Mouse (Mus musculus) layer of hippocampus, adult 11-12 months (tissue): ENCODE data around the gene Gm47289.

Source experiments
- DNase-seq: peaks from one replicate; pipeline ENCODE4 v3.0.0; 2022; ENCODE audit warnings: low spot score

Gm47289 gene

DNA sequence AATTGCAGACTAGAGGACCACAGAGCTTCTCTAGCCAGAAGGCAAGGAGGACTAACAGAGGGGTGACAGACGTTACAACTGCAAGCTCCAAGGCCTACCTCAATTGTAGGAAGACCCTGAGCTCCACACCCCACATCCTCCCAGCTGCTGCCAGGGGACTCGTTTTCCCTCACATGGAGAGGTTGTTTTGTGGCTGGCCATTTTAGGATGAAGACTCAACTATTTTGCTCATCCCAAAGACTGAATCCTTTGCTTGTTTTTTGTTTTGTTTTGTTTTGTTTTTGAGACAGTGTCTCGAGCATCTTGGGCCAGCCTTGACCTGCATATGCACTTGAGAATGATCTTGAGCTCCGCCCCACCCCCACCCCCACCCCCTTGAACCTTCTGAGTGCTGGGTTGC, at the start of gene Gm47289:
Gene Gm47289 (plus strand): TSS at position 301 of the 400 bp plus-strand sequence.
- DNase-seq: no peak

DNA sequence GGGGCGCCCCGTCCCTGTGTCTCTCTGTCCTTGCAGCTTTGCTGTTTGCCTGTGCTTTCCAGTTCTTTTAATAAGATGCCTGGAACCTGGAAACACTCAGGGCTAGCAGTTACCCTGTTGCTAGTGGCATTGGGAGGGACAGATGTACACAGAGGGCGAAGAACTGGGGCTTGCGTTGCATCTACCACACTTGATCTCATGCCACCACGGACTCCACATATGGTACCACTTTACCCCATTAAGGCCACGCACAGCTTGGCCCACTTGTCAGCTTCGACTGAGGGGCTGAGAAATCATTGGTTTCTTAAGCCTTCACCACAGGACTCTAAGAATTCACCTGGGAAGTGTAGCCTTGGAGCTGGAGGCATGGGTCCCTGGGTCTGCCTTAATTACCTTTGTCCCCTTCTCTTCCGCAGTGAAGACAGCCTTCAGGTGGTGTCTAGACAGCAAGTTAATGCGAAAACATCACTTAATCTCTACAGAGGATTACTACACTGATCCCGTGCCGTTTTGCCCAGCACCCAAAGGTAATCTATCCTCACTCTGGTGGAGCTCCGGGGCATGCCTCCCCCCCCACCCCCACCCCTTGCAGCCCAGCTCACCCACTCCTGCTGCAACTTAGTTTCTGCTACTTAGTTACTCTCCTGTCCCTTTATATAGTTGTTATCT, 49.1 kb upstream of the Gm47289 start:
- no peak for DNase-seq

DNA sequence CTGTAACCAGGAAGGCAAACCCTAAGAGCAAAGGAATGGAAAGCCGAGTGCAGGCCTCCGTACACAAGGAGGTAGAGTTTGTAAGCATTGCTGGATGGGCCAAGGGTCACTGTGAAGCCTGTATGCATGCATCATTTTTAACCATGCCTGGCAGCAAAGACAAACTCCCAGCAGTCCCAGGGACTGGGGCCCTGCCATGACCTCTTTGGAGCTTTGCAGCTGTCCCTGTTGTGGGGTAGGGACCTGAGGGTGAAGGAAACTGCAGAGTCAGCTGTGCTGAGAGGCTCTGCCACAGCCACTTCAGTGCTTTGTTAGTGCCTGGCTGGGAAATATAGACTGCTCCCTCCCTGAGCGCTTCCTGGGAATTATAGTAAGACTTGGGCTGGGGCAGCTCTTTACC, 48.3 kb upstream of the Gm47289 start:
- no peak for DNase-seq

DNA sequence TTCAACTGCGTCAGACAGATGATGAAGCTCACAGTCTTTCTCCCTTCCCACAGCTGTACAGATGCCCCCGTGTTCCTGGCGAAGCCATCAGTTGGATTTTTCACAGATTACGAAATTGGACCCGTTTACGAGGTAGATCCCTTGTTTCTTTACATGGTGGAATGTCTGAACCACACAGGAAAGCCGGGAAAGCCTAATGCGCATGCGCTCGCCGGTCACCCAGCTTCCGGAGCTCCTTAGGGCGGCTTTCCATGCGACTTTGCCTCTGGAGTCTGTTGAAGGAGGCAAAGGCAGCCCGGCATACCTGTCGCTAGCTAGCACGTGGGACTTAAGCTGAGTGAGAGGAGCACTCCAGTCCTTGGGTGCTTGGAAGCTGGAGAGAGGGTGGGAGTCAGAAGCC, 44.0 kb upstream of the Gm47289 start:
- no peak for DNase-seq

DNA sequence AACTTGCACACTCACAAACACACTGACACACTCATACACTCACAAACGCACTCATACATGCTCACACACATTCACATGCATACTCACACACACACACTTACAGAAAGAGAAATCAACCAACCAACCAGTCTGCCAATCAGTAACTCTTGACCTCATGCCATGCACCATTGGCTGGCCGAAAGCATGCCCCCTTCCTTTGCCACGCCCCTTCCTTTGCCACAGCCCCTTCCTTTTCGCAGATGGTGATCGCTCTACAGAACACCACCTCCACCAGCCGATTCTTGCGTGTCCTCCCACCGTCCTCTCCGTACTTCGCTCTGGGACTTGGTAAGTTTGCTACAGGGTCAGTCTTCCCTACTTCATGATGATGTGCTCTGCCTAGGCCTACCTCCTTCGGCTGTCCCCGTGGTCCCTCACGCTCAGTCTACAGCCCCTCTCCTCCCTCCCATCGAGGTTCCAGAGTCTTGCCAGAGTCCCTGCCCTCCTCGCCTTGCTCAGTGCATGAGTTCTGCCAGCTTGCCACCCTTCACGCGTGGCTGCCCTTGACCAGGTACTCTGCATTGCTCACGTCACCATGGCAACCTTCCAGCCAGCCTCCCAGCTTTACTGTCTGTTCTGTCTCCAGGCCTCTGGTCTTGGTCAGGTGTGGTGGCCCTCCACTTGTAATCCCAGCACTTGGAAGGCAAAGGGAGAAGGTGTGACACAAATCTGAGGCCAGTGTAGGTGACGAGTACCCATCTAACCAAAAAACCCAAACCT, 39.4 kb upstream of the Gm47289 start:
- no peak for DNase-seq

DNA sequence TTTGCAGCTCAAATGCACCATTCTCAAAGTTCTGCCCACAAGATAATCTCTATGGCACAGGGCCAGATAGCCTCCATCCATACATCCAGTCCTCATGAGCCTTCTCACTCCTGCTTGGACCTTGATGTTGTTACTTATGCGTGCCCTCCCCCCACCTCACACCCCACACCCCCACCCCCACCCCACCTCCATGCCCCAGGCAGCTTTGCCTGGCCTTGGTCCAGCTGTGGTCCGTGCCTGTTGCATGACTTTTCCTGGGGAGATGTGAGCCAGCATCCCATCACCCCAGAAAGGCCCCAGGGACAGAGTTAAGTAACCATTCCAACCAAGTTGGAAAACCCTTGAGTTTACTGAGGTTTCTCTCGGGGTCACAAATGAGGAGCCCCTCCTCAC, 38.8 kb upstream of the Gm47289 start:
- no peak for DNase-seq

DNA sequence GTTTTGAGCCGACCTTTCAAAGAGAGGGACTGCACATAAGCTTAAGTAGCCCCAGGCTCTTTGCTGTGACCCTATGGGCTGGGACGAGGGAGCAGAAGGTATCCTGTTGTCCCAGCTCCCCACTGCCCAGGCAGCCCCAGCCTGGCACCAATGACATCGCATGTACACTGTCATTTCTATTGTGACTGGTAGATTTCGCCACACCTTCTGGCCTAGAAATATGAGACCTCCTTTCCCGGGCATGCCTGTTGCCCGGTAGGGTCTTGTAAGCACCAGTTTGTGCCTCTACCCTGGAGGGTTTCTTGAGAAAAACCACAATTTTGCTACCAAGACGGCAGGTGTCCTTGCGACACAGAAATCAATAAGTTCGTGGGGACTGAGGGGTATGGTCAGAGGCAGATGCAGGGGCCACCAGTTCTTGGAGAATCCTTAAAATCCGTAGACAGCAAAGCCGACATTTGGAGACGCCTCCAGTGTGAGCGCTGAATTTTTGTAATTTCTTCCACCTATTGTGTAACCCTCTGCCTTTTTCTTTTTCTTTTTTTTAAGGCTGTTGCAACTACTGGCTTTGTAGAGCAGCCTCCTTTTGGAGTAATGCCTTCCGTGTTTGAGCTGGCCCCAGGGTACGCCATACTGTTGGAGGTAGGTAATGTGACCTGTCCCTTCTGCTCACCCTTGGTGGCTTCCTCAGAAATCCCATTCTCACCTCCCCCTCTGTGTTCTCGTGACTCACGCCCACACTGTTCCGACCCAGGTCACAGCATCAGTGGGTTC, 36.2 kb upstream of the Gm47289 start:
- no peak for DNase-seq

DNA sequence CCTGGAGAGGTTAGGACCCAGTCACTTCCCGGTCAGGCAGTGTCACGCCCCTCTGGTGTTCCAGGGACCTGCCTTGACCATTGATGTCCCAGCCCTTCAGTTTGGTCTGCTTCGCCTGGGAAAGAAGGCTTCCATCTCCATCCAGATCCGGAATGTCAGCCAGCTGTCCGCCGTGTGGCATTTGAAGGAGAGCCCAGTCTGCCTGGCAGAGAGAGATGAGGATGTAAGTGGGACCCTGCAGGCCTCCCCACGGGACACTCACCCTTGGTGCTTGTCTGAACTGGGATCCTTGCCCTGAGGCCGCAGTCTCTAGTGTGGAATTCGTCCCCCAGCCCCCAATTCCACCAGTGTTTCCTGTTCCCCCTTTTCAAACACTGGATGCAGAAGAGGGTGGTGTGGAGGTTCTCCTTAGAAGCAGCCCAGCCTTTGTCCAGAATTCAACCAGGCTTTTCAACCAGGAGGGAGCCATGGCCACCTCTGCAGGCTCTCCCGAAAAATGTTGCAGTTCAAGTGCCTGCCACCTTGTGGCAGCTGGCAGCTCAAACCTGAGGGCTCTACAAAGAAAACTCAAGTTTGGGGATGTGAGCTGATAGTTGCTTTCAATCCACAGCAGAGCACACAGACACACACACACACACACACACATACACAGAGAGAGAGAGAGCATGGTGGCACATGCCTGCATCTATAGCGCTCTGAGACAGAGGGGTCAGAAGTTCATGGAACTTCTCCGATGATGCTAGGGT, 30.4 kb upstream of the Gm47289 start:
- DNase-seq: no peak

DNA sequence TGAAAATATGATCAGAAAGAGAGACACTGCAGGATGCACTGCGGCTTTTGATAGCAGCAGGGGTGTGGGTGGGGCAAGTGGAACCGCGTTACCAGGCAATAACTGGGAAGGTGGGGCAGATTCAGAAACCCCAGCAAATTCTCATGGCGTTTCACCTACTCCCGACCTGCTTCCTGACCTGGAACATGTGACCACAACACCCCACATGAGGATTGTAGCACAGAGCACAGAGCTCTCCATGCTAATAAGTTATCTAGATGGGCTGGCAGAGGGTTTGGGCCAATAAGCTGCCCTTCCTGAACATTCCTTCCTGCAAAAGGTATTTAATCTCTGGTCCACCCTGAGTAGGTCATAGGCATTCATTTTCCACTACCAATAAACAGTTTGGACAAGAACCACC, 28.3 kb upstream of the Gm47289 start:
- DNase-seq: no peak

DNA sequence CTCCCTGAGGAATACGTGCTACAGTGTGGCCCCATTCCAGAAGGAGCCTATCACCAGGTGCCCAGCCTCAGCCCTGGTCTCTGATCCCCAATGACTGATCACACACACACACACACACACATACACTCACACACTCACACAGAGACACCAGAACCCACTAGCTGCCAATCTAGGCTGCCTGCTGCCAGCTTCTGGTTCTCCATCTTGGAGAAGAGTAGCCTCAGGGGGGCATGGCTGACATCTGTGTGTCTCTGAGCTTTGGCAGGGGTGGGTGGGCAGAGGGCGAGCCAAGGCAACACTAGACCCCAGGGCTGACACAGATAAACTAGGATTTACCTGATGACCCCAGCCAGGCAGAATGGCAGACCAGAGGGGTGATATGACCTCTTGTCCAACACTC, 20.1 kb upstream of the Gm47289 start:
- DNase-seq: no peak

DNA sequence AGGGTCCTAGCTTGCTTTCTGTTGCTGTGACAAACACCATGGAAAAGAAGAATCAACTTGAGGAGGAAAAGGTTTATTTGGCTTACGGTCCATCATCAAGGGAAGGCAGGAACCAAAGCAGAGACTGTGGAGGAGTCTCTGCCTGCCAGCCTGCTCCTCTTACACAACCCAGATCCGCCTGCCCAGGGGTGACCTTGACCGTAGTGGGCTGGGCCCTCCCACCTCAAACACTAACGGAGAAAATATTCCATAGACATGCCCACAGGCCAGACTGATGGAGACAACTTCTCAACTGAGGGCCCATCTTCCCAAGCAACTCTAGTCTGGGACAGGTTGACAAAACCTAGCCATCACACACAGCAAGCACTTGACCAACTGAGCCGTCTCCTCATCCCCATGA, 16.9 kb upstream of the Gm47289 start:
- DNase-seq: no peak

DNA sequence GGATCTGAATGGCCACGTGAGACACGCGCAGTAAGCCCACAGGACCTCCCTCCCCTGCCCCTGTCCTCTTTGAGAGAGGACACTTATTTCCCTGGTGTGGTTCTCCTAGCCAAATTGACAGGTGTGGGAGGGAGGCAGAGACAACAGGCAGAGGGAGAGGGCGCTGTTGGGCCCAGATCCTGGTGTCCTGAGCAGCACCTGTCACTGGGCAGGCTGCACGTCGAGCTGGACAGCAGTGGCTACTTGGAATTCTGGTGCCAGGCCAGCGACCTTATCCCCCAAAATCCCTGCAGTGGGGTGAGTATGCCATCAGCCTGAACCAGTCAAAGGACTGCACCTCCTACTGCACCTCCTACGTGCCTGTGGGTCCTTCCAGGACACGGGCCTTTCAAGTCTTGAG, 15.6 kb upstream of the Gm47289 start:
- DNase-seq: no peak

DNA sequence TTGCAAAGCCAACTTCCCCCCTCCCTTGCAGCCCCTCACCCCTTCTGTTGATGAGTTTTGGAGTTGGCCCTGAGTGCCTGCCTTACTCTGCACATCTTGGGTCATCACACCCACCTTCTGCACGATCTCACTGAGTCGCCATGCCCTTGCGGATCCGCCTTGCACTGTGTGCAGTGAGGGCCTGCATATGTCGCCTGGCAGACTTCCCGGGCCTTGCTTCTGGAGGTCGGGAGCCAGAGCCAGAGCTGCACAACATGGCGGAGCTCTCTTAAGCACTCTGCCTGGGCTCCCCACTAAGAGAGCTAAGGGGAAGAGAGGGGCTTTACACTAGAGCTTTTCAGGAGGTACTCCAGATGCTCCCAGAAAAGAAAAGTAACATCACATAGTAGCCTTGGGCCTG, 14.3 kb upstream of the Gm47289 start:
- no peak for DNase-seq

DNA sequence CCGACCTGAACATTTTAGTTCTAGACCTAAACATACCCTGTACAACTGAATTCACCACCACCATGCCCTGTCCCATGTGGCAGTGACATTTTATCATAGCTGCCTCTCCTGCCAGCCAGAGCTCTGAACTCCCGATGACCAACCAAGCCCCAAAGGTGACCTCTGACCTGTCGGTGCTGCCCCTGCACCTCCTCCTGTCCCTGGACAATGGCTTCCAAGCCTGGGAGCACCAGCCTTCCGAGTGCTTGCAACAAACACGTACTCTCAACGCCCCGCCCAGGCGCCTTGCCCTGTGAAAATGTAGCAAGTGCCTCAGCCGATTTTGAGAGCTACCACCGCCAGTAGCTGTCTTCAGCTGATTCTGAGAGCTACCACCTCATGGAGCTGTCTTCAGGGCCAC, 13.8 kb upstream of the Gm47289 start:
- DNase-seq: no peak

DNA sequence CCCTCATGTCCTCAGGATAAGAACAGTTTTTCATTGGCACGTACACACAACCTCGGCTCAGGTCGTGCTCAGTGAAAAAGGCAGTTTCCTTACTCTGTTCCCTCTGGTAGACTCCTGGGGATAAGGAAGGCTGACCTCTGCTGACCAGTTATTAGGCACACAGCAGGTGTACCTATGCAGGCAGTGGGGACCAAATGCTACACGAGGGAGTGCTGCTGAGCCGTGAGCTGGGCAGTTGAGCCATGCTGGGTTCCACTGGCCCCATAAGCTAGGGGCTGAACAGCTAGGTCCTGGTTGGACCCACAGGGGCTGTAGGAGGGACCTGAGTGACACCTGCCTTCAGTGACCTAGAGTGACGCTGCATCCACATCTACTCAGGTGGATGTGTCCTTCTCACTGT, 13.3 kb upstream of the Gm47289 start:
- no peak for DNase-seq

DNA sequence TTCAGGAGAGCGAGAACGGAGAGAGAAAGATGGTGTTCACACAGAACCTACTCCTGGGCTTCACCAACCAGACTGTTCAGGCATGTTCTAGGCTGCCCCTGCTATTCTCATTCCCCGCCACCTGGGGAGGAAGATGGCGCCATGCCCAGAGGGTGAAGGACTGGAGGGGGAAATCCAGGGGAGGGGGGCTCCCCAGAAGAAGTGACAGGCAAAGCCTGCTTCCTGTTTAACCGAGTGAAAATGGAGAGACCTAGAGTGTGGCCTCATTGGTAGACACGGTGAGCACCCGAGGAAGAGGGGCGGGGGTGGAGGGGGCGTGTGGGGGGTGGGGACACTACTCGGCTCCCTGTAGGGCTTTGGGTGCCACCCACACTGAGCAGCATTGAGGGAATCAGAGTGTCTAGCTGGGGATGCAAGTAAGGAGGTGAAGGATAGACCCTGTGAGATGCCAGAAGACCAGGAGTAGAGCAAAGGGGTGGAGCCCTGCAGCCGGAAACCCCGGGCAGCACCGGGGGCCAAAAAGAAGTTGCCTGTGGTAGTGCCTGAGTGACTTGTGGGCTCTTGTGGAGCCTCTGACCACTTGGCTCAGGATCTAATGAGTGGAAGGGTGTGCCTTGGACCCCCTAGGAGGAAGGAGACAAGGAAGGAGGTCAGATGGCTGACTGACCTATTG, 12.7 kb upstream of the Gm47289 start:
- DNase-seq: no peak

DNA sequence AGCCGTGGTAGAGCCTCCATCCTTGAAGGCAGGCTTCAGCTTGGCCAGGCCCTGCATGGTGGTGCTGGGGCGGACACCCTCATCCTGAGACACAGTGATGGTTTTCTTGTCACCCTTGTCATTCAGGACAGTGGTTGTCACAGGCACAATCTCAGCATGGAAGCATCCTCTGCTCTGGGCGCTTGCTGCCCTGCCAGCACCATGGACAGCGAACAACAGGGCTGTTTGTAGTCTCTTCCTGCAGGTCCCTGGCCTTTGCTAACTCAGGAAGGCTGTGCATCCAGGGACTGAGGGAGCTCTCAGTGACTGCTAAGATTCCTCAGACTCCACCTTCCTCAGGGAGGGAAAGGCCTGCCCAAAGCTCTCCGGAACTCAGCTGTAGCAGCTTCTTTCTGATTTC, 9.4 kb upstream of the Gm47289 start:
- no peak for DNase-seq

DNA sequence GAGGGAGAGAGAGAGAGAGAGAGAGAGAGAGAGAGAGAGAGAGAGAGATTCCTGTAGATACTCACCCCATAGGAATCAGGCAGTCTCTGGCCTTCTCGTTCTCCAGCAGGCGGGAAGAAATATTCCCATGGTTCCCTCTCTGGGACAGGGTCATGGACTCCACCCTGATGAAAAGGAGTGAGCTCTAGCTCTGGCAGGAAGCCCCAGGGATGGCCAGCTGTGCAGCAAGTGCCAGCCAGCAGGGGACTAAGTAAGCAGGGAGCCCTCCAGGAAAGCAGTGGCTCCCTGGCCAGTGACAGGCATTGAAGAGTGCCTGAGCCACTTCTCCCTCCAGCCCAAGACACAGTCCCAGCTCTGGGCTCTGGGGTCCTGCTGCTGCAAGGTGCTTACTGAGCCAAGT, 7.2 kb upstream of the Gm47289 start:
- DNase-seq: no peak

DNA sequence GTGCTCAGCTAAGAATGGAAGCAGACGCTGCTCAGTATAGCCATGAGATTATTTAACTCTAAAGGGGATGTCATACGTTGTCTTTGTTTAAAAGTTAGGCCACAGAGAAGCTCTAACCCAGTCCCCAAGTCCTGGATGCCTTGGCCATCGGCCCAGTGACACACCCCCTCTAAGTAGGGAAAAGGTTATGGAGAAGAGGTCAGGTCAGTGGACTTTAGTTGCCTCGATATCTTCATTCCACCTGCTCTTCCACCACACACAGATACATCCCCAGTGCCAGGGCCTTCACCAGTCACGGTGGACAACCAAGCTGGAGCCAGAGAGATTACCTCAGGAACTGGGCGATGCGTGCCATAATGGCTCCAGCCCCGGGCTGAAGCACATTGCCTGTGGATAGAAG, 3.5 kb upstream of the Gm47289 start:
- DNase-seq: no peak

DNA sequence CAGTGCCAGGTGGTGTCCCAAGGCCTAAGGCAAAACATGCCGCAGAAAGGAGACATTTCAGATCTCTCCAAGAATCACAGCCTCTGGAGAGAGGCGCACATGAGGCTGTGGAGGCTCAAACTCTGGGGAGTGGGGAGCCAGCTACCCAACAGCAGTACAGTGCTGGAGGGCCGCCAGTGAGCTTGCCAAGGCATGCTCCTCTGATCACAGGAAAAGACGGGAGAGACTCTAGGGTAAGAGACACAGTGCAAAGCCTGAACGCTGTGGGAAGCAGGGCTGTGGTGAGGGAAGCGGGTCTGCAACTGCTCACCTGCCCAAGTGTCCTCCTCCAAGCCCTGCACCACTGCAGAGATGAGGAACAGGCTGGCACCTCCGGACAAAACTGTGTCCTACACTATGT, 3.1 kb upstream of the Gm47289 start:
- no peak for DNase-seq

DNA sequence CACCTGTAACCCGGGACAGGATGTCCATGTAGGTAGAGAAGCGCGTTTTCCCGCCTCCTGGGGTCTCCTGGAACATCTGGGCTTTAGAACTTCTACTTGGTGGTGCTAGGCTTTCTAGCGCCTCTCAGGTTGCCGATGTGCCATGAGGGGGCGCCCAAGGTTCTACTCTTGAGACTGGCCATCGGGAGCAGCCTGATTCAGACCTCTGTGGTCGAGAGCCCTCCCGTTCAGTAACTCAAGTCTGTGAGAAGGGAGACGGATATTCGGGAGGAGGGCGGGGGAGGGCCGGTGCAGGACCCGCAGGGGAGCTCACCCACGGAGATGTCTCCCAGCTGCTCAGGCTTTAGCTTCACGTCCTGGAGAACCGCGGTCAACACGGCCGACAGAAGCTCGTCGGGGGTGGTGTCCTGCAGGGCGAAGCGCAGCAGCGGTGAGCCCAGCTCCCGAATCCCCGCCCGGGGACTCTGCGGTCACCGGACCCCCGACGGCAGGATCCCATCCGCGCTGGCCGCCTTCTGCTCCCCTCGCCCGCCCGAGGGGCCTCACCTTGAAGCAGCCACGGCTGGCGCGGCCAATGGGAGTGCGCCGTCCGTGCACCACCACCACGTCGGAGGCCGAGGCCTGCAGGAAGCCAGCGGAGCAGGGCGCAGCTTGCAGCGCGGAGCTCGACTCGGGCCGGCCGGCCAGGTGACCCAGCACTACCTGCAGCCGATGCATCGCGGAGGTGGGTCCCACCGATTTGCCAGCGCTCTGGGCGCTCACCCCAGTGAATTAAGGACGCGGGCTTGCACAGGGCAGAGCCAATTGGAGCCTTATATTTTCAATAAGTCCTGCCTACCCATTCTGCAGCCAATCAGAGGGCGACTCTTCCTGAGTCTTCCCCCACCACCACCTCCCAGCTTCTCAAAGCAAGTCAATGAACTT, 2.4 kb upstream of the Gm47289 start, which contains the start of gene Acaa1b:
Gene Acaa1b (minus strand): TSS at position 816 of the 924 bp plus-strand sequence.
- DNase-seq: peak; percentile 74
